Mouse (Mus musculus): ENCODE data around the gene Arhgap30. TPM values are rescaled to one million over a fixed set of nuclear protein-coding genes. Genes with fewer than 3 reads are reported as not detected.

Gene Arhgap30
- total and polyA plus RNA-seq, 3 experiments: 52.0 to 78.5 (median 70.8) TPM

GRCm38 (mm10) chr1:171438014-171438670 lies 49.4 kb downstream of the Arhgap30 start:
- H3K27me3 ChIP-seq (replicated peaks): peaks cover 36% of the 10 kb centered on the region
- TF ChIP-seq ZNF384 (IDR thresholded peaks at IDR 0.05; ENCODE audit: low read depth, low read length) (no peak), ZC3H11A (IDR thresholded peaks at IDR 0.05; ENCODE audit: low read depth, low read length) (no peak), BHLHE40 (IDR thresholded peaks at IDR 0.05; ENCODE audit: low read depth, low read length) (no peak), JUN (IDR thresholded peaks at IDR 0.05; ENCODE audit: insufficient read depth, low read depth, low read length) (no peak), MEF2A (IDR thresholded peaks at IDR 0.05; ENCODE audit: borderline replicate concordance, low read depth, low read length) (no peak), MAFK (IDR thresholded peaks at IDR 0.05; ENCODE audit: insufficient replicate concordance, low read length) (no peak), SMC3 (IDR thresholded peaks at IDR 0.05; ENCODE audit: low read depth, low read length) (no peak), CHD2 (IDR thresholded peaks at IDR 0.05; ENCODE audit: low read length) (no peak), ZMIZ1 (IDR thresholded peaks at IDR 0.05; ENCODE audit: low read depth, low read length) (no peak), SIN3A (IDR thresholded peaks at IDR 0.05; ENCODE audit: low read length) (no peak), RAD21 (IDR thresholded peaks at IDR 0.05; ENCODE audit: low read depth, low read length) (no peak), POLR2A (IDR thresholded peaks at IDR 0.05; ENCODE audit: low read depth, low read length) (no peak), USF2 (conservative IDR thresholded peaks at IDR 0.05; ENCODE audit: low read depth, low read length) (no peak), NRF1 (IDR thresholded peaks at IDR 0.05; ENCODE audit: low read depth, low read length) (no peak), CTCF (conservative IDR thresholded peaks at IDR 0.05 in 1 of 2, IDR thresholded peaks at IDR 0.05 in 1 of 2; ENCODE audit: low read depth in 2 of 2, low read length in 2 of 2) (no peak), PAX5 (IDR thresholded peaks at IDR 0.05; ENCODE audit: low read length) (no peak), MAX (IDR thresholded peaks at IDR 0.05; ENCODE audit: low read length) (no peak)
- H3K9me3 ChIP-seq (replicated peaks; ENCODE audit: low read length): no peaks in the 10 kb centered on the region
- H3K4me2 ChIP-seq (ENCODE audit: insufficient read depth, low read depth, poor library complexity, severe bottlenecking): peak overlapping the region; percentile 82
- H3K4me3 ChIP-seq (replicated peaks in 1 of 3; ENCODE audit: low read depth in 2 of 3, low read length in 2 of 3, poor library complexity in 1 of 3): peak overlapping the region; percentile 44 to 57 (median 52)
- no peak for DNase-seq (ENCODE audit: extremely low read depth)
- H3K4me1 ChIP-seq (ENCODE audit: control insufficient read depth in 1 of 2, insufficient read depth in 2 of 2): peaks cover 8 to 43% of the 10 kb centered on the region in 2 experiments; a peak in 3 of 4 replicates
- H3K9ac ChIP-seq (ENCODE audit: insufficient read depth, low read depth): peak overlapping the region; percentile 33
- dilution Hi-C loops (cut with MboI; ENCODE audit: extremely low pct_ligation_motif_present, extremely low pct_unique_long_range_greater_than_20kb, low sequenced_read_pairs): no loop called here
- in situ Hi-C loops (cut with MboI; ENCODE audit: low pct_ligation_motif_present, low pct_unique_long_range_greater_than_20kb, low sequenced_read_pairs): no loop called here
- H3K79me2 ChIP-seq (replicated peaks; ENCODE audit: control insufficient read depth, extremely low read depth, insufficient read depth, poor library complexity, severe bottlenecking): no peaks in the 10 kb centered on the region
- H3K27ac ChIP-seq (ENCODE audit: insufficient read depth, low read depth): no peak overlapping the region
- H3K36me3 ChIP-seq (replicated peaks in 1 of 2; ENCODE audit: control insufficient read depth in 1 of 2, insufficient read depth in 1 of 2, low read length in 1 of 2): no peaks in the 10 kb centered on the region

GRCm38 (mm10) chr1:171439072-171439471 lies 50.3 kb downstream of the Arhgap30 start:
- Histone ChIP-seq H3K27ac (ENCODE audit: insufficient read depth, low read depth) (no peak overlapping the region), H3K27me3 (replicated peaks) (peaks cover 34% of the 10 kb centered on the region), H3K79me2 (replicated peaks; ENCODE audit: control insufficient read depth, extremely low read depth, insufficient read depth, poor library complexity, severe bottlenecking) (no peaks in the 10 kb centered on the region), H3K9ac (ENCODE audit: insufficient read depth, low read depth) (no peak overlapping the region), H3K4me1 (ENCODE audit: control insufficient read depth in 1 of 2, insufficient read depth in 2 of 2) (peaks cover 8 to 43% of the 10 kb centered on the region in 2 experiments; a peak in 3 of 4 replicates), H3K36me3 (replicated peaks in 1 of 2; ENCODE audit: control insufficient read depth in 1 of 2, insufficient read depth in 1 of 2, low read length in 1 of 2) (no peaks in the 10 kb centered on the region), H3K4me3 (replicated peaks in 1 of 3; ENCODE audit: low read depth in 2 of 3, low read length in 2 of 3, poor library complexity in 1 of 3) (no peak overlapping the region), H3K4me2 (ENCODE audit: insufficient read depth, low read depth, poor library complexity, severe bottlenecking) (peak overlapping the region; percentile 82; the same call in 1 of the 2 replicates), H3K9me3 (replicated peaks; ENCODE audit: low read length) (peaks cover 7% of the 10 kb centered on the region)
- no peak for DNase-seq (ENCODE audit: extremely low read depth)
- no peak for TF ChIP-seq MYC (IDR thresholded peaks at IDR 0.05; ENCODE audit: low read depth, low read length)
- no peak for TF ChIP-seq ZNF384 (IDR thresholded peaks at IDR 0.05; ENCODE audit: low read depth, low read length)
- TF ChIP-seq POLR2AphosphoS2 (IDR thresholded peaks at IDR 0.05; ENCODE audit: low read depth, low read length): no peak
- no peak for TF ChIP-seq CHD2 (IDR thresholded peaks at IDR 0.05; ENCODE audit: low read length)
- TF ChIP-seq RCOR1 (conservative IDR thresholded peaks at IDR 0.05; ENCODE audit: low read depth, low read length): no peak
- TF ChIP-seq NELFE (IDR thresholded peaks at IDR 0.05; ENCODE audit: low read depth, low read length): no peak
- no peak for TF ChIP-seq MAX (IDR thresholded peaks at IDR 0.05; ENCODE audit: low read length)
- no peak for TF ChIP-seq ZC3H11A (IDR thresholded peaks at IDR 0.05; ENCODE audit: low read depth, low read length)
- no peak for TF ChIP-seq MAZ (IDR thresholded peaks at IDR 0.05; ENCODE audit: low read depth, low read length)
- TF ChIP-seq GABPA (IDR thresholded peaks at IDR 0.05; ENCODE audit: insufficient replicate concordance, low read depth, low read length): no peak
- TF ChIP-seq PAX5 (IDR thresholded peaks at IDR 0.05; ENCODE audit: low read length): no peak
- TF ChIP-seq RAD21 (IDR thresholded peaks at IDR 0.05; ENCODE audit: low read depth, low read length): no peak
- no peak for TF ChIP-seq SIN3A (IDR thresholded peaks at IDR 0.05; ENCODE audit: low read length)
- in situ Hi-C loops (cut with MboI; ENCODE audit: low pct_ligation_motif_present, low pct_unique_long_range_greater_than_20kb, low sequenced_read_pairs) (no loop called here), dilution Hi-C loops (cut with MboI; ENCODE audit: extremely low pct_ligation_motif_present, extremely low pct_unique_long_range_greater_than_20kb, low sequenced_read_pairs) (no loop called here)

Measured in CH12.LX (cell line).